Mouse (Mus musculus): ENCODE measurements around the gene Rfx7. TPM values are rescaled to one million over a fixed set of nuclear protein-coding genes. Genes with fewer than 3 reads are reported as not detected.
A peak's percentile ranks its signal among the peaks of the same experiment; 100 is the strongest.

Gene Rfx7
- polyA plus RNA-seq, 1 experiment from 2014 or later, result 7.0 TPM

DNA sequence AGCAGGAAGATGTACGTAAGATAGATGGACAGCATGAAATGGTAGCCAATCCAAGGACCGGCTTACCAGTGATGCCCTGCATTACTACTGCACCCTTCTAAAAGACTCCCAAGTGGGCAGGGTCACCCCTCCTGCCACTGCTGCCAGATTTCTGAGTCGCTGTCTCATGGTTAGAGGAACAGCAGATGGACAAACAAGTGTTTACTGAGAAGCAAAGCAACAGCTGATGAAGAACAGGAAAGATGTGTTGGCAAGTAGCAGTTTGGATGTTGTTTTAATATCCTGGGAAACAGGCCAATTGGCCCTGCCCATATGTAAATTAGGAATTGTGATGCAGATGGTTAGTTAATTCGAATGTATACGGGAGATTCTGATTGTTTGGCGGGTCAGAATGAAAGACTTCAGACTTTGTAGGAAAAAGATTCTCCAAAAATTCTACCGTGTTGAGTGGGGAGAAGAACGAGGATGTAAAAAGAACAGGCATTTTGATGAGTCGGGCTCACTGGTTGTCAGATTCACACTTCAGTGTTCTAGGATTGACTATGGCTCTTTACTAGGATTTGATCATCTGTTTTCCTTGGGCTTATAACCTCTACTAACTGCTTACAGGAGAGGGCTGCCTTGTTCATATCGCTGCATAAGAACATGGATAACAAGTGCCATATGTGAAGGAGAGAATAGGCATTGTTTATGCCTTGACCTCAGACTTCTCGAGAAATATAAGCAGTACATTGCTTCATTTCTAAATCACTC is 19.6 kb upstream of the Rfx7 start:
- no peak for ATAC-seq (replicated peaks; ENCODE audit: extremely low read depth, insufficient read depth, low FRiP score)
- WGBS, result 59% methylated on average over 11 of the region's 11 CpGs
- no peaks in the 10 kb centered on the region for H3K36me3 ChIP-seq (ENCODE audit: control insufficient read depth, insufficient read depth)

DNA sequence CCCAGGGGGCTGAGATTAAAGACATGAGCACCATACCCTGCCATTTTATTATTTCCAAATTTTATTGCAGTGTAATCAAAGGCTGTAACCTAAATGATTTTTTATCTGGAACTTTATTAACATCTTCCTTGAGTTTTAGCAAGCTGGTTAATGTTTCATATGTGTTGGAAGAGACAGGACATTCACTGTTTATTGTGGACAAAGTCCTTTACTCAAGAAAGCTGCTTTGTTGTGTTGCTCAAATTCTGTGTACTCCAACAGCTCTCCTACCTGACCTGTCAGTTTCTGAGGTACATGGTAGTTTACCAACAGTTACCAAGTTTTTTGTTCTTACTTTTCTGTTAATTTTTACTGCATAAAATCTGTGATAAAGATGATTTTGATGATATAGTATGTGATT is 16.7 kb upstream of the Rfx7 start:
- no peak overlapping the region for H3K27ac ChIP-seq (ENCODE audit: low read length)

More for the DNA sequence above, 19.6 kb upstream of the Rfx7 start:
- Histone ChIP-seq H3K4me2 (ENCODE audit: low read depth, low read length) (no peak overlapping the region), H3K9ac (ENCODE audit: low read length) (no peak overlapping the region), H3K9me3 (replicated peaks; ENCODE audit: control insufficient read depth, low read length) (no peaks in the 10 kb centered on the region), H3K4me1 (ENCODE audit: control insufficient read depth, insufficient read depth, low read length) (no peaks in the 10 kb centered on the region), H3K27me3 (ENCODE audit: control insufficient read depth, insufficient read depth, low read length) (no peaks in the 10 kb centered on the region), H3K27ac (ENCODE audit: low read length) (no peak overlapping the region), H3K4me3 (ENCODE audit: low read length) (no peak overlapping the region)

DNA sequence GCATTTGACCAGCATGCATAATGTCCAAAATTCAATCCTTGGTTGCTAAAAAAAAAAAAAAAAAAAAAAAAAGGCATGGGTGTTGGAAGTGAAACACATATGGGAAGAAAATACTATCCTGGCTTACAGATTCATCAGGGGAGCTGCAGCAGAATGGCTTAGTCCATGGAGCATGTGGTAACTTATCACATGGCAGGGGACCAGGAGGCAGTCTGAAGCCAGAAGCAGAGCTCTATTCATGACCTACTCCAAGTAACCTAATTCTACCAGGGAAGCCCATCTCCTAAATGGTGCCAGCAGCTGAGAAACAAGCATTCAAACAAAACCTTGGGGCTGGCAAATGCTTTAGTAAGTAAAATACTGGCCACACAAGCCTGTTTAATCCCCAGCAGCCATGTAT is 12.8 kb upstream of the Rfx7 start:
- Histone ChIP-seq H3K36me3 (ENCODE audit: control insufficient read depth, insufficient read depth) (no peaks in the 10 kb centered on the region), H3K9ac (ENCODE audit: low read length) (no peak overlapping the region), H3K27me3 (ENCODE audit: control insufficient read depth, insufficient read depth, low read length) (no peaks in the 10 kb centered on the region), H3K4me2 (ENCODE audit: low read depth, low read length) (no peak overlapping the region), H3K4me3 (ENCODE audit: low read length) (no peak overlapping the region), H3K9me3 (replicated peaks; ENCODE audit: control insufficient read depth, low read length) (no peaks in the 10 kb centered on the region), H3K4me1 (ENCODE audit: control insufficient read depth, insufficient read depth, low read length) (no peaks in the 10 kb centered on the region), H3K27ac (ENCODE audit: low read length) (no peak overlapping the region)
- ATAC-seq (replicated peaks; ENCODE audit: extremely low read depth, insufficient read depth, low FRiP score), result no peak

More for the DNA sequence above, 16.7 kb upstream of the Rfx7 start:
- ATAC-seq (replicated peaks; ENCODE audit: extremely low read depth, insufficient read depth, low FRiP score), result no peak
- H3K9me3 ChIP-seq (replicated peaks; ENCODE audit: control insufficient read depth, low read length), result no peaks in the 10 kb centered on the region
- H3K4me3 ChIP-seq (ENCODE audit: low read length), result no peak overlapping the region
- no peak overlapping the region for H3K4me2 ChIP-seq (ENCODE audit: low read depth, low read length)
- H3K27me3 ChIP-seq (ENCODE audit: control insufficient read depth, insufficient read depth, low read length), result no peaks in the 10 kb centered on the region
- no peaks in the 10 kb centered on the region for H3K4me1 ChIP-seq (ENCODE audit: control insufficient read depth, insufficient read depth, low read length)
- H3K9ac ChIP-seq (ENCODE audit: low read length), result no peak overlapping the region
- H3K36me3 ChIP-seq (ENCODE audit: control insufficient read depth, insufficient read depth), result no peaks in the 10 kb centered on the region

DNA sequence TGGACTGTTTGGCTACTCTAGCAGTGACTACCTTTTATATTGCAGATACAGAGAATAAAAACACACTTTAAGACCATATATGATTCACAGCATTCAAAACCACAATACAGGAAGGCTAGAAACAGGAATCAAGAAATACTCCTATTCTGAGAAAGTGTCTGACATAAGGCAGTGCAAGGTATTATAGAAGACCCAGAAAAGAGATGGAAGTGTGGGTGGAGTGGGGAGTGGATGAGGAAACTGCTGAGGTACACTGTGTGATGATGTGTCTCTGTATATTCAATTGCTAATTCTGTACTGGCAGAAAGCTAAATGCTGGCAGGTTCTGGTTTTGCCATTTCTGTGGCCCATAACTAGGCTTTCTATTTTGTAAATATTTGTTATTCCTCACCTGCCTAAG is 11.2 kb upstream of the Rfx7 start:
- H3K36me3 ChIP-seq (ENCODE audit: control insufficient read depth, insufficient read depth), result no peaks in the 10 kb centered on the region
- ATAC-seq (replicated peaks; ENCODE audit: extremely low read depth, insufficient read depth, low FRiP score), result no peak
- no peaks in the 10 kb centered on the region for H3K4me1 ChIP-seq (ENCODE audit: control insufficient read depth, insufficient read depth, low read length)
- H3K9me3 ChIP-seq (replicated peaks; ENCODE audit: control insufficient read depth, low read length), result no peaks in the 10 kb centered on the region
- H3K9ac ChIP-seq (ENCODE audit: low read length), result no peak overlapping the region
- no peaks in the 10 kb centered on the region for H3K27me3 ChIP-seq (ENCODE audit: control insufficient read depth, insufficient read depth, low read length)
- no peak overlapping the region for H3K4me3 ChIP-seq (ENCODE audit: low read length)
- H3K27ac ChIP-seq (ENCODE audit: low read length), result no peak overlapping the region
- no peak overlapping the region for H3K4me2 ChIP-seq (ENCODE audit: low read depth, low read length)

DNA sequence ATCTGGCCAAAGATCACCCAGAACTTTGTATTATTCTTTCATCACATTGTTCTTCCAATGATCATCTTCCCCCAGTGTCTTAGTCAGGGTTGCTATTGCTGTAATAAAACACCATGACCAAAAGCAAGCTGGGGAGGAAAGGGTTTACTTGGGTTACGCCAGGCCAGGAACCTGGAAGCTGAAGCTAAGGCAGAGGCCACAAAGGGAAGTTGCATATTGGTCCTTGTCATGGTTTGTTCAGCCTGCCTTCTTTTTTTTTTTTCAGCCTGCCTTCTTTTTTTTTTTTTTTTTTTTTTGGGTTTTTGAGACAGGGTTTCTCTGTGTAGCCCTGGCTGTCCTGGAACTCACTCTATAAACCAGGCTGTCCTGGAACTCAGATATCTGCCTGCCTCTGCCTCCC is 5.9 kb upstream of the Rfx7 start:
- peaks cover 6% of the 10 kb centered on the region for H3K4me1 ChIP-seq (ENCODE audit: control insufficient read depth, insufficient read depth, low read length)
- H3K36me3 ChIP-seq (ENCODE audit: control insufficient read depth, insufficient read depth), result no peaks in the 10 kb centered on the region
- H3K9ac ChIP-seq (ENCODE audit: low read length), result no peak overlapping the region
- H3K27me3 ChIP-seq (ENCODE audit: control insufficient read depth, insufficient read depth, low read length), result no peaks in the 10 kb centered on the region
- no peak for ATAC-seq (replicated peaks; ENCODE audit: extremely low read depth, insufficient read depth, low FRiP score)
- no peaks in the 10 kb centered on the region for H3K9me3 ChIP-seq (replicated peaks; ENCODE audit: control insufficient read depth, low read length)
- no peak overlapping the region for H3K4me2 ChIP-seq (ENCODE audit: low read depth, low read length)
- 79% methylated on average over 1 of the region's 1 CpGs for WGBS
- H3K27ac ChIP-seq (ENCODE audit: low read length), result no peak overlapping the region
- no peak overlapping the region for H3K4me3 ChIP-seq (ENCODE audit: low read length)

DNA sequence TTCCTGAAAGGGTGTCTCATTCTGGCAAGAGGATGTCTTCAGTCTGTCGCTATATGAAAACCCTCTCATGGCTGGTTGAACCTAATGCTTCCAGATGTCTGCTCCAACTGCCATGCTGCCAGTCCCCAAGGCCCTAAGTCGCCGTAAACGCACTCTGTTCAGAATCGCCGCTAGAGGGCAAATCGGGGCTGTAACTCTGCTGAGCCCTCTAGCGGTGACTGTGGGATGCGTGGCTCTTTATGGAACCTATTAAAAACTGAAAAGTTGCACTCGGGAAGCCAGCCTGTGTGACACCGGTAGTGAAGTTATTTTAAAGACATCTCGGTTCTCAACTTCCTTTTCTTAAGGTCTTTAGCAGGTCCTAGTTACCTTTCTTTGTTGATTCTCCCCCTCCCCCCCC is 1.8 kb upstream of the Rfx7 start:
- H3K27ac ChIP-seq (ENCODE audit: low read length), result no peak overlapping the region
- WGBS, result 1% methylated on average over 12 of the region's 12 CpGs
- H3K4me1 ChIP-seq (ENCODE audit: control insufficient read depth, insufficient read depth, low read length), result peaks cover 13% of the 10 kb centered on the region
- ATAC-seq (replicated peaks; ENCODE audit: extremely low read depth, insufficient read depth, low FRiP score), result no peak
- no peaks in the 10 kb centered on the region for H3K27me3 ChIP-seq (ENCODE audit: control insufficient read depth, insufficient read depth, low read length)
- H3K4me2 ChIP-seq (ENCODE audit: low read depth, low read length), result peak overlapping the region; percentile 77; the same call in 1 of the 2 replicates
- no peaks in the 10 kb centered on the region for H3K36me3 ChIP-seq (ENCODE audit: control insufficient read depth, insufficient read depth)
- no peaks in the 10 kb centered on the region for H3K9me3 ChIP-seq (replicated peaks; ENCODE audit: control insufficient read depth, low read length)
- H3K4me3 ChIP-seq (ENCODE audit: low read length), result no peak overlapping the region
- no peak overlapping the region for H3K9ac ChIP-seq (ENCODE audit: low read length)

DNA sequence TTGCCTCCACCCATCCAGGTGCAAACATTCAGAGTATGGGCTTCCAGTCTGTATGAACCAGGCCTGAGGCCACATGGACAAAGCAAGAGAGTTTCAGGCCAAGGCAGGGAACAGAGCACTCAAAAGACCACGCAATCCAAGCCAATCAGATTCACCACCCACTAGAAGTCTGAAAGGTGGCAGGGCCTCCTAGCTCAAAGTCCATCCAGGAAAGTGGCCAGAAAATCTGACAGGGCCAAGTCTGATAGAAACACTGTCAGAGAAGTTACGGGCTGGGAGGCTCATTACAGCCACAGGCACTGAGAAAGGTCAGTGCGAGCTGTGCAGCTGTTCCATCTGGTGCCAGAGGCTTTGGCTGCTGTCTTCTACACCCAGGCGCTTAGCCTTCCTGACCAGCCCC is 1.2 kb upstream of the Rfx7 start:
- no peaks in the 10 kb centered on the region for H3K36me3 ChIP-seq (ENCODE audit: control insufficient read depth, insufficient read depth)
- WGBS, result 44% methylated on average over 4 of the region's 4 CpGs
- H3K9me3 ChIP-seq (replicated peaks; ENCODE audit: control insufficient read depth, low read length), result no peaks in the 10 kb centered on the region
- H3K4me2 ChIP-seq (ENCODE audit: low read depth, low read length), result peak overlapping the region; percentile 77
- H3K27me3 ChIP-seq (ENCODE audit: control insufficient read depth, insufficient read depth, low read length), result no peaks in the 10 kb centered on the region
- H3K4me1 ChIP-seq (ENCODE audit: control insufficient read depth, insufficient read depth, low read length), result peaks cover 13% of the 10 kb centered on the region
- peak overlapping the region; percentile 93 for H3K9ac ChIP-seq (ENCODE audit: low read length)
- H3K27ac ChIP-seq (ENCODE audit: low read length), result peak overlapping the region; percentile 97
- H3K4me3 ChIP-seq (ENCODE audit: low read length), result peak overlapping the region; percentile 71
- no peak for ATAC-seq (replicated peaks; ENCODE audit: extremely low read depth, insufficient read depth, low FRiP score)

DNA sequence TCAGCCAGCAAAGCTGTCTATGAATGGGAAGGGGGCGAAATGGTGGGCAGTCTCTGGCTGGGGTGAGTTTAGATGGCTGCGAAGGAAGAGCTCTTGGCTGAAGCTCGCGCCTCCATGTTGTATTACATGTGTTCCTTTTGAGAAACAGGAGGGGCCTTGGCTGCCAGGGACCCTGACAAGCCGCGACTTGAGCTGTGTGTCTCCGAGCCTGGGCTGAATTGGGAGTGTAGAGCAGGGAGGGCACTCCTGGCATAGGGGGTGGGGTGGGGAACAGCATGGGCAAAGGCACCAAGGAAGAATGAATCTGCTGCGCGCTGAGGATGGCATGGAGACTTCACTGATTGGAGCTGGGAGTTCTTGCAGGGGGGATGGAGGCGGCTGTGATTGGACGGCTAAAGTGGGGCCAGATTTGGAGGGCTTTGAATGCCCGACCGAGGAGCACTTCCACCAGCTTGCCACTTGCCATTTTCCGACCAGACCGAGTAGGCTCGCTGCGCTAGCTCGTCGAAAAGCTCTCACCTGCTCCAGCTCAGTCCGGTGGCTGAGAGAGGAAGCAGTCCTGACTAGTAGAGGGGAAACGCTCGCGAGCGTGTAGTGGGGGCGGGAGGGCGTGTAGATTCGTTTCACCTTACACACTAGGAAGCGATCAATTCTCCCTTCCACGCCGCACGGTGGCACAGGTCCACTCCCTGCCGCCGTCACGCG is 597 bp upstream of the Rfx7 start:
- Histone ChIP-seq H3K36me3 (ENCODE audit: control insufficient read depth, insufficient read depth) (no peaks in the 10 kb centered on the region), H3K9me3 (replicated peaks; ENCODE audit: control insufficient read depth, low read length) (no peaks in the 10 kb centered on the region), H3K9ac (ENCODE audit: low read length) (peak overlapping the region; percentile 93), H3K27ac (ENCODE audit: low read length) (peak overlapping the region; percentile 97), H3K4me2 (ENCODE audit: low read depth, low read length) (peak overlapping the region; percentile 77), H3K4me3 (ENCODE audit: low read length) (peak overlapping the region; percentile 71), H3K27me3 (ENCODE audit: control insufficient read depth, insufficient read depth, low read length) (no peaks in the 10 kb centered on the region), H3K4me1 (ENCODE audit: control insufficient read depth, insufficient read depth, low read length) (peaks cover 13% of the 10 kb centered on the region)
- peak; percentile 84 for ATAC-seq (replicated peaks; ENCODE audit: extremely low read depth, insufficient read depth, low FRiP score)
- 2% methylated on average over 35 of the region's 35 CpGs for WGBS

DNA sequence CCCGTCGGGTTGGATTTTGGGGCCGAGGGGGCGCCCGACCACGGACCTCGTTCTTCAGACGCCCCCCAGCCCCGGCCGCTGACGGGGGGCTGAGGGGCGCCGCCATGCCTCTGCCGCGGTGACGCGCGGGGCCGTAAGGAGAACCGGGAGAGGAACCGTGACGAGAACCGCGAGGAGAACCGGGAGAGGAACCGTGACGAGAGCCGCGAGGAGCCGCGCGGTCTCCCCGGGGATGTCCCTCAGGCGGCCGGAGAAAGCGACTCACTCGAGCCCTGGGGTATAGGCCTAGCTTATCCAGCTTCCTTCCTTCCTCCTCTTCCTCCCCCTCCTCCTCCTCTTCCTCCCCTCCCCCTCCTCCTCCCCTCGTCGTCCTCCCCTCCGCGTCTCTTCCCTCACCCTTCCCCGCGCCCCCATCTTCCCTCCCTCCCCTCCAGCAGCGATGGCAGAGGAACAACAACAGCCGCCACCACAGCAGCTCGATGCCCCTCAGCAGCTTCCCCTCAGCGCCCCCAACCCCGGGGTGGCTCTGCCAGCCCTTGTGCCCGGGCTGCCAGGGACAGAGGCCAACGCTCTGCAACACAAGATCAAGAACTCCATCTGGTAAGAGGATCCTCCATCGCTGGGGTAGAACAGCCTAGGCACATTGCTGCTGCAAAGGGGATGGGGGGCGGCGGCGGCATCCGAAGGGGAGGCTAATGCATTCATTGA is 495 bp downstream of the Rfx7 start:
- peak overlapping the region; percentile 93 for H3K9ac ChIP-seq (ENCODE audit: low read length)
- peak overlapping the region; percentile 71 for H3K4me3 ChIP-seq (ENCODE audit: low read length)
- H3K27me3 ChIP-seq (ENCODE audit: control insufficient read depth, insufficient read depth, low read length), result no peaks in the 10 kb centered on the region
- WGBS, result under 1% methylated on average over 47 of the region's 55 CpGs
- H3K36me3 ChIP-seq (ENCODE audit: control insufficient read depth, insufficient read depth), result no peaks in the 10 kb centered on the region
- peak; percentile 29 for ATAC-seq (replicated peaks; ENCODE audit: extremely low read depth, insufficient read depth, low FRiP score)
- H3K9me3 ChIP-seq (replicated peaks; ENCODE audit: control insufficient read depth, low read length), result no peaks in the 10 kb centered on the region
- H3K4me1 ChIP-seq (ENCODE audit: control insufficient read depth, insufficient read depth, low read length), result peaks cover 13% of the 10 kb centered on the region
- H3K4me2 ChIP-seq (ENCODE audit: low read depth, low read length), result peak overlapping the region; percentile 77
- peak overlapping the region; percentile 97 for H3K27ac ChIP-seq (ENCODE audit: low read length)
